Mouse (Mus musculus): ENCODE data around the gene Fam20c.

GRCm38 (mm10) chr5:138853349-138853748, 99.0 kb downstream of the Fam20c start:
- TF ChIP-seq EP300 (IDR thresholded peaks at IDR 0.05), result no peak
- TF ChIP-seq CTCF (IDR thresholded peaks at IDR 0.05), result no peak

All from lung, postnatal 0 days (tissue).